9 mouse cellular contexts compared by ENCODE assay signal in genomic region chr14:18893947-18894445, GRCm38 (mm10). TPM values are rescaled to one million over a fixed set of nuclear protein-coding genes. Genes with fewer than 3 reads are reported as not detected.
DNase-seq lines count a peak whose midpoint lies in the region; ATAC-seq and TF ChIP-seq lines count a peak whose summit lies in the region.
"Had no signal": no experiment of that assay in that cellular context is flagged by ENCODE, and none has a peak within 500 bp of the region (broad histone marks: within the 10 kb centered on the region; RNA-seq: fewer than 3 reads in every experiment).

TSS of gene Ube2e2 (minus strand) at chr14:18894267.

- H3K9ac ChIP-seq in ES-Bruce4 (ENCODE audit: low read depth, poor library complexity, severe bottlenecking): peak within 1 kb of the TSS; percentile 79
- peak within 1 kb of the TSS; percentile 91 for H3K9ac ChIP-seq in hindbrain, embryonic 16.5 days (ENCODE audit: low read depth, low read length)
- H3K9ac ChIP-seq in liver, embryonic 16.5 days (ENCODE audit: low read depth, low read length): peak within 1 kb of the TSS; percentile 51

- no peak for TF ChIP-seq EP300 in ES-Bruce4 (IDR thresholded peaks at IDR 0.05; ENCODE audit: insufficient read depth, low read depth, low read length)

- H3K36me3 ChIP-seq in ES-Bruce4 (ENCODE audit: control insufficient read depth, insufficient read depth, low read length, poor library complexity, severe bottlenecking): no peaks in the 10 kb centered on the region
- H3K36me3 ChIP-seq in forebrain, embryonic 10.5 days (replicated peaks): no peaks in the 10 kb centered on the region
- no peaks in the 10 kb centered on the region for H3K36me3 ChIP-seq in hindbrain, embryonic 16.5 days (ENCODE audit: control insufficient read depth, insufficient read depth, low read length)
- H3K36me3 ChIP-seq in liver, embryonic 16.5 days (ENCODE audit: control insufficient read depth, insufficient read depth): no peaks in the 10 kb centered on the region
- H3K36me3 ChIP-seq: G1E had no signal

- DNase-seq in gastrocnemius, postnatal 10 days: no peak
- DNase-seq in gastrocnemius, adult 8-10 months (ENCODE audit: low spot score in 2 of 2): no peak
- DNase-seq in forebrain, embryonic 10.5 days (ENCODE audit: extremely low spot score, low spot score): peak; percentile 25
- DNase-seq in urinary bladder, postnatal 36 days (ENCODE audit: low spot score in 2 of 2): no peak
- DNase-seq in cerebellum, adult 9-10 months: no peak

- WGBS in forebrain, embryonic 10.5 days: 3% methylated on average over 22 of the region's 22 CpGs
- under 1% methylated on average over 15 of the region's 22 CpGs for whole genome bisulfite sequencing in hindbrain, embryonic 16.5 days
- WGBS in liver, embryonic 16.5 days (ENCODE audit: insufficient replicate concordance): 3% methylated on average over 22 of the region's 22 CpGs

- no peak for TF ChIP-seq POLR2A in ES-Bruce4 (IDR thresholded peaks at IDR 0.05; ENCODE audit: insufficient read depth, low read length)

- H3K27me3 ChIP-seq in ES-Bruce4 (ENCODE audit: control insufficient read depth, insufficient read depth, low read length, poor library complexity, severe bottlenecking): no peaks in the 10 kb centered on the region
- no peaks in the 10 kb centered on the region for H3K27me3 ChIP-seq in forebrain, embryonic 10.5 days (ENCODE audit: poor library complexity, severe bottlenecking)
- H3K27me3 ChIP-seq in hindbrain, embryonic 16.5 days (replicated peaks; ENCODE audit: control insufficient read depth, insufficient read depth, low read length): no peaks in the 10 kb centered on the region
- peaks cover 4% of the 10 kb centered on the region for H3K27me3 ChIP-seq in liver, embryonic 16.5 days (ENCODE audit: control insufficient read depth, insufficient read depth, low read depth, low read length)

- TF ChIP-seq CTCF in ES-Bruce4 (IDR thresholded peaks at IDR 0.05; ENCODE audit: low read depth, low read length): no peak

- ATAC-seq in hindbrain, embryonic 16.5 days: peak; percentile 79; the same call in 1 of the 2 replicates
- ATAC-seq in liver, embryonic 16.5 days (ENCODE audit: low read depth): peak; percentile 40

- peak within 1 kb of the TSS; percentile 92 for H3K4me3 ChIP-seq in ES-Bruce4 (ENCODE audit: low read depth, low read length)
- peak within 1 kb of the TSS; percentile 69 for H3K4me3 ChIP-seq in forebrain, embryonic 10.5 days
- H3K4me3 ChIP-seq in hindbrain, embryonic 16.5 days (ENCODE audit: low read length): peak within 1 kb of the TSS; percentile 81
- H3K4me3 ChIP-seq in liver, embryonic 16.5 days (ENCODE audit: low read depth, low read length): peak within 1 kb of the TSS; percentile 64

- peak within 1 kb of the TSS; percentile 78 for H3K4me2 ChIP-seq in hindbrain, embryonic 16.5 days (ENCODE audit: low read length)
- H3K4me2 ChIP-seq in liver, embryonic 16.5 days (ENCODE audit: low read depth, low read length): peak within 1 kb of the TSS; percentile 63

- no peaks in the 10 kb centered on the region for H3K4me1 ChIP-seq in ES-Bruce4 (ENCODE audit: control insufficient read depth, insufficient read depth, low read length)
- H3K4me1 ChIP-seq in forebrain, embryonic 10.5 days: peaks cover 7% of the 10 kb centered on the region
- peaks cover 3% of the 10 kb centered on the region; the same call in 1 of the 2 replicates for H3K4me1 ChIP-seq in hindbrain, embryonic 16.5 days (ENCODE audit: control insufficient read depth, insufficient read depth, low read depth, low read length)
- H3K4me1 ChIP-seq in liver, embryonic 16.5 days (ENCODE audit: control insufficient read depth, low read depth, low read length): no peaks in the 10 kb centered on the region

- no peaks in the 10 kb centered on the region for H3K9me3 ChIP-seq in ES-Bruce4 (replicated peaks; ENCODE audit: control insufficient read depth, insufficient read depth, low read length, poor library complexity, severe bottlenecking)
- H3K9me3 ChIP-seq in forebrain, embryonic 10.5 days: peaks cover 6% of the 10 kb centered on the region; the same call in 1 of the 2 replicates
- no peaks in the 10 kb centered on the region; the same call in 1 of the 2 replicates for H3K9me3 ChIP-seq in hindbrain, embryonic 16.5 days (ENCODE audit: control insufficient read depth, low read length)
- no peaks in the 10 kb centered on the region for H3K9me3 ChIP-seq in liver, embryonic 16.5 days (replicated peaks; ENCODE audit: control insufficient read depth, low read length)

- no peak within 1 kb of the TSS for H3K27ac ChIP-seq in ES-Bruce4 (ENCODE audit: insufficient read depth, low read length)
- peak within 1 kb of the TSS; percentile 91 for H3K27ac ChIP-seq in forebrain, embryonic 10.5 days
- peak within 1 kb of the TSS; percentile 90 for H3K27ac ChIP-seq in hindbrain, embryonic 16.5 days (ENCODE audit: low read depth, low read length)
- no peak within 1 kb of the TSS; the same call in 1 of the 2 replicates for H3K27ac ChIP-seq in liver, embryonic 16.5 days (ENCODE audit: low read length)

RNA-seq across cellular contexts. Expression of gene Ube2e2, which starts in this region (rescaled TPM):
- total RNA-seq in gastrocnemius, postnatal 10 days (2021): 10 to 100 TPM; 26.3 to 29.3 TPM
- total RNA-seq in gastrocnemius, adult 8-10 months (2022): 1 to 10 TPM; 5.3 to 8.2 (median 7.4) TPM
- polyA plus RNA-seq in ES-Bruce4 (2011; ENCODE audit: insufficient read depth, insufficient read length, low read depth, missing spikeins): 19.2 and 24.8 TPM in 2 replicates
- 42.6 and 44.6 TPM in 2 replicates for polyA plus RNA-seq in forebrain, embryonic 10.5 days (2016; fragmentation: Nextera tagmentation; extraction: Ambion mirVana)
- 145 and 157 TPM in 2 replicates for polyA plus RNA-seq in hindbrain, embryonic 16.5 days (2015; fragmentation: Nextera tagmentation; extraction: Ambion mirVana)
- 5.2 and 5.8 TPM in 2 replicates for polyA plus RNA-seq in liver, embryonic 16.5 days (2015; fragmentation: Nextera tagmentation; extraction: Ambion mirVana)
- polyA plus RNA-seq: G1E had no signal

Comparison
In these comparisons a context has a peak if more than half of its experiments do, and no peak if none do; other contexts are left out.
1. H3K27ac ChIP-seq: peak in forebrain, embryonic 10.5 days (single experiment) and hindbrain, embryonic 16.5 days (single experiment); none in ES-Bruce4 (single experiment) and liver, embryonic 16.5 days (single experiment).
2. Peak in every context shown above with its lines, with median percentiles within 50 percentile points of each other: H3K4me3 ChIP-seq and H3K9ac ChIP-seq.